Mouse (Mus musculus): ENCODE results near the gene Thap12. TPM values are rescaled to one million over a fixed set of nuclear protein-coding genes. Genes with fewer than 3 reads are reported as not detected.

Thap12 gene
- total and polyA plus RNA-seq, 3 experiments: 47.7 to 140 (median 52.7) TPM

GRCm38 (mm10) chr7:98677511-98677910 lies 25.4 kb upstream of the Thap12 start (continued):
- TF ChIP-seq HCFC1 (IDR thresholded peaks at IDR 0.05; ENCODE audit: low read depth, low read length) (no peak), TBP (IDR thresholded peaks at IDR 0.05; ENCODE audit: low read depth, low read length) (no peak)

DNA sequence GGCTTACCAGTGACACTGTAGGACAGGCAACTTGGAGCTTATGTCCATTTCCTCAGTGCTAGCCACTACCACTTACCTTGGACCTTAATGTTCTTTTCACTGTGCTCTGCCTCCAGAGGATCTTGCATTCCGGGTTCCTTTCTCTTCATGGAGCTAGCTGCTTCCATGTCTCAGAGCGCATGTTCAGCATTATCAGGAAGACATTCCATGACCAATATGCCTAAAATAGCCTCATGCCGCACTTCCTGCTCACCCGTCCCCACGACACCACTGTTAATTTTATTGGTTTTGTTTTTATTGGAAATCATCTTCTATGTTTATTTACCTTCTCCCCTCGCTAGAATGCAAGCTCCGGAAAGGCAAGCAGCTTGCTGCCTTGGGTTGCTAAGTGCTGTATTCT lies 24.5 kb upstream of the Thap12 start:
- no peak for DNase-seq (ENCODE audit: low read depth, low spot score)
- Histone ChIP-seq H3K9me3 (replicated peaks; ENCODE audit: insufficient read depth, low read length) (no peaks in the 10 kb centered on the region), H3K36me3 (ENCODE audit: control insufficient read depth in 1 of 2, insufficient read depth in 2 of 2, low read length in 2 of 2) (peaks cover 0 to 6% of the 10 kb centered on the region in 2 experiments; a peak in 2 of 4 replicates), H3K27me3 (ENCODE audit: control insufficient read depth in 1 of 2, insufficient read depth in 2 of 2, low read length in 2 of 2) (peaks cover 2% of the 10 kb centered on the region in 2 experiments; a peak in 2 of 4 replicates), H3K9ac (ENCODE audit: control insufficient read depth, low read depth, low read length, poor library complexity, severe bottlenecking) (no peak overlapping the region), H3K27ac (ENCODE audit: control insufficient read depth, low read depth, low read length) (no peak overlapping the region), H3K4me3 (ENCODE audit: control insufficient read depth in 1 of 2, insufficient read depth in 1 of 2, low read depth in 2 of 2, low read length in 2 of 2) (no peak overlapping the region), H3K4me1 (ENCODE audit: control insufficient read depth in 1 of 2, insufficient read depth in 2 of 2, low read length in 2 of 2) (peaks cover 0 to 7% of the 10 kb centered on the region in 2 experiments; a peak in 1 of 4 replicates), H3K79me2 (ENCODE audit: control insufficient read depth, insufficient read depth, low read length, poor library complexity) (no peaks in the 10 kb centered on the region)
- TF ChIP-seq EP300 (IDR thresholded peaks at IDR 0.05; ENCODE audit: low read depth in 1 of 2, low read length in 2 of 2) (no peak), KAT2A (conservative IDR thresholded peaks at IDR 0.05; ENCODE audit: low read depth, low read length) (no peak), CHD2 (IDR thresholded peaks at IDR 0.05; ENCODE audit: low read length) (no peak), MXI1 (IDR thresholded peaks at IDR 0.05; ENCODE audit: low read depth, low read length) (no peak), BHLHE40 (IDR thresholded peaks at IDR 0.05; ENCODE audit: borderline replicate concordance, low read depth, low read length) (no peak), GABPA (IDR thresholded peaks at IDR 0.05; ENCODE audit: low read depth, low read length) (no peak), E2F4 (IDR thresholded peaks at IDR 0.05; ENCODE audit: borderline replicate concordance, low read depth, low read length) (no peak), TCF12 (IDR thresholded peaks at IDR 0.05; ENCODE audit: low read depth, low read length) (no peak), SIN3A (IDR thresholded peaks at IDR 0.05; ENCODE audit: low read length) (no peak), NELFE (IDR thresholded peaks at IDR 0.05; ENCODE audit: low read depth, low read length) (no peak), CHD1 (IDR thresholded peaks at IDR 0.05; ENCODE audit: low read depth, low read length) (no peak), TAL1 (IDR thresholded peaks at IDR 0.05; ENCODE audit: low read length) (no peak), JUND (IDR thresholded peaks at IDR 0.05; ENCODE audit: low read depth, low read length) (no peak), UBTF (IDR thresholded peaks at IDR 0.05; ENCODE audit: borderline replicate concordance, insufficient read depth, low read depth, low read length) (no peak), RAD21 (IDR thresholded peaks at IDR 0.05; ENCODE audit: low read depth, low read length) (no peak), MAX (IDR thresholded peaks at IDR 0.05; ENCODE audit: low read length) (no peak), ETS1 (IDR thresholded peaks at IDR 0.05; ENCODE audit: low read depth, low read length) (no peak), MAZ (IDR thresholded peaks at IDR 0.05; ENCODE audit: low read depth, low read length) (no peak), MYB (IDR thresholded peaks at IDR 0.05; ENCODE audit: low read depth, low read length) (no peak)
